Mouse (Mus musculus) myocyte (in vitro differentiated cells): ENCODE measurements at regions not wholly inside any gene's neighbourhood (a gene's known extent, or its start where the extent isn't known, plus 50 kb on each side); places are given as distances from the start of the nearest gene placed in this dataset.

Source experiments
- CEBPB ChIP-seq: IDR thresholded peaks from 2 replicates; pipeline ENCODE4 v1.6.1; 2011; ENCODE audit warnings: mild to moderate bottlenecking, moderate library complexity; ENCODE audit not compliant: poor library complexity, insufficient read depth, severe bottlenecking
- E2F4 ChIP-seq: IDR thresholded peaks from one replicate; pipeline ENCODE4 v1.6.1; 2011; ENCODE audit warnings: mild to moderate bottlenecking, control low read depth, moderate library complexity; ENCODE audit not compliant: insufficient read depth
- MAX ChIP-seq: IDR thresholded peaks from one replicate; pipeline ENCODE4 v1.6.1; 2011; ENCODE audit warnings: low read depth, mild to moderate bottlenecking, control low read depth
- MYOD1 ChIP-seq, 3 experiments: IDR thresholded peaks; one replicate each; pipeline ENCODE4 v1.6.1; 2011; ENCODE audit warnings: control low read depth in 2 of 3, low read depth in 2 of 3, mild to moderate bottlenecking in 2 of 3, moderate library complexity in 1 of 3; ENCODE audit not compliant: insufficient read length in 2 of 3, control insufficient read depth in 1 of 3
- MYOG ChIP-seq, 3 experiments: IDR thresholded peaks; one replicate each; pipeline ENCODE4 v1.6.1; 2011; ENCODE audit warnings: control low read depth in 2 of 3, low read depth in 2 of 3, mild to moderate bottlenecking in 2 of 3; ENCODE audit not compliant: insufficient read length in 2 of 3, control insufficient read depth in 1 of 3, insufficient read depth in 1 of 3
- POLR2A ChIP-seq: IDR thresholded peaks from one replicate; pipeline ENCODE4 v1.6.1; 2011; ENCODE audit warnings: low read depth, mild to moderate bottlenecking, control low read depth, moderate library complexity; ENCODE audit not compliant: insufficient read length
- REST ChIP-seq: IDR thresholded peaks from one replicate; pipeline ENCODE4 v1.6.1; 2011; ENCODE audit warnings: mild to moderate bottlenecking, control low read depth, moderate library complexity; ENCODE audit not compliant: insufficient read depth, insufficient read length
- TCF12 ChIP-seq: IDR thresholded peaks from one replicate; pipeline ENCODE4 v1.6.1; 2011; ENCODE audit warnings: mild to moderate bottlenecking, control low read depth; ENCODE audit not compliant: poor library complexity, insufficient read depth, severe bottlenecking
- USF1 ChIP-seq: IDR thresholded peaks from one replicate; pipeline ENCODE4 v1.6.1; 2011; ENCODE audit warnings: low read depth, mild to moderate bottlenecking, control low read depth, moderate library complexity

DNA sequence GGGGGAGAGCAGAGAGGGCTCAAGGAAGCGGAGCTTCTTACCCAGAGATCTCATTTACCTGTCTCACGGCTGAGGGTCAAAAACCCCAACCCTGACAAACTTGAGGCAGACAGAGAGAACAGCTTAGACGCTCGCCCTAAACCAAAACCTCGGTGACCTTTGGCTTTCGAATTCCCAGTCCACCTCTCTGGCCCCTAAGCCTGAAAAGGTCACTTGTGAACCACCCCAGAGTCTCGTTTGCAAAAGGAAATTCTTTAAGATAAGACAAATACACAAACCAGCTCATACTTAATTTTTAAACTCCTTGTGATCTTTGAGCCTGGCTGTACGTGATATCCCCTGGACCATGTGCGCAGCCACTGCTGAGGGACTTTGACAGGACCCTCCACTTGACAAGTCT lies 250.2 kb upstream of the Dio3 start:
- TF ChIP-seq CEBPB (no peak), REST (no peak), POLR2A (no peak), TCF12 (no peak), MYOD1 (IDR thresholded peaks at IDR 0.05; ENCODE audit: control insufficient read depth in 1 of 3, insufficient read length in 2 of 3, low read depth in 2 of 3) (no peak), MAX (no peak), E2F4 (no peak), MYOG (IDR thresholded peaks at IDR 0.05; ENCODE audit: control insufficient read depth in 1 of 3, insufficient read depth in 1 of 3, insufficient read length in 2 of 3, low read depth in 2 of 3) (no peak), USF1 (no peak)
